Mouse (Mus musculus) MEL (cell line): ENCODE measurements around the gene Ccnd1. TPM values are rescaled to one million over a fixed set of nuclear protein-coding genes. Genes with fewer than 3 reads are reported as not detected.

ENCODE experiments used
- DNase-seq: peaks from one replicate; pipeline ENCODE4 v3.0.0; 2011; ENCODE audit warnings: low read depth, low spot score
- H3K27ac ChIP-seq: 2 replicates; pipeline ENCODE4 v1.5.1; 2012; ENCODE audit warnings: low read depth, mild to moderate bottlenecking, control low read depth, low read length, moderate library complexity; ENCODE audit not compliant: control insufficient read depth
- H3K27me3 ChIP-seq, 2 experiments: fragments of 150-350 bp in 1 of 2; sonication (generic) in 1 of 2; 2 replicates each; pipeline ENCODE4 v1.6.1; 2012; ENCODE audit warnings: low read length in 2 of 2, mild to moderate bottlenecking in 2 of 2, improper control_type of control experiment in 1 of 2, moderate library complexity in 1 of 2; ENCODE audit not compliant: insufficient read depth in 2 of 2, control insufficient read depth in 1 of 2
- H3K36me3 ChIP-seq, 2 experiments: 2 replicates each; pipeline ENCODE4 v1.6.1; 2012 to 2014; ENCODE audit warnings: low read length in 2 of 2, improper control_type of control experiment in 1 of 2, inconsistent platforms in 1 of 2, mild to moderate bottlenecking in 1 of 2; ENCODE audit not compliant: insufficient read depth in 2 of 2, control insufficient read depth in 1 of 2
- H3K4me1 ChIP-seq, 2 experiments: fragments of 150-350 bp in 1 of 2; sonication (generic) in 1 of 2; 2 replicates each; pipeline ENCODE4 v1.6.1; 2012; ENCODE audit warnings: low read length in 2 of 2, improper control_type of control experiment in 1 of 2, mild to moderate bottlenecking in 1 of 2; ENCODE audit not compliant: insufficient read depth in 2 of 2, control insufficient read depth in 1 of 2
- H3K4me3 ChIP-seq, 2 experiments: fragments of 150-350 bp in 1 of 2; sonication (generic) in 1 of 2; 2 replicates each; pipeline ENCODE4 v1.5.1; 2012; ENCODE audit warnings: low read depth in 2 of 2, low read length in 2 of 2, mild to moderate bottlenecking in 2 of 2, moderate library complexity in 2 of 2, control low read depth in 1 of 2, improper control_type of control experiment in 1 of 2; ENCODE audit not compliant: control insufficient read depth in 1 of 2, insufficient read depth in 1 of 2
- H3K79me2 ChIP-seq: 2 replicates; pipeline ENCODE4 v1.6.1; 2012; ENCODE audit warnings: mild to moderate bottlenecking, low read length, moderate library complexity; ENCODE audit not compliant: control insufficient read depth, poor library complexity, insufficient read depth
- H3K9ac ChIP-seq: 2 replicates; pipeline ENCODE4 v1.6.1; 2012; ENCODE audit warnings: low read depth, mild to moderate bottlenecking, control low read depth, low read length, moderate library complexity; ENCODE audit not compliant: control insufficient read depth, poor library complexity, severe bottlenecking
- H3K9me3 ChIP-seq: fragments of 150-350 bp; sonication (generic); replicated peaks from 2 replicates; pipeline ENCODE4 v1.6.1; 2012; ENCODE audit warnings: mild to moderate bottlenecking, low read length, improper control_type of control experiment, moderate library complexity; ENCODE audit not compliant: insufficient read depth
- BHLHE40 ChIP-seq: IDR thresholded peaks from 2 replicates; pipeline ENCODE4 v1.6.1; 2012; ENCODE audit warnings: low read depth, mild to moderate bottlenecking, inconsistent platforms, low read length, improper control_type of control experiment, borderline replicate concordance
- CTCF ChIP-seq, 3 experiments: IDR thresholded peaks in 2 of 3; conservative IDR thresholded peaks in 1 of 3; 2 replicates each; pipeline ENCODE4 v1.5.1; 2011 to 2012; ENCODE audit warnings: low read length in 3 of 3, low read depth in 2 of 3, mild to moderate bottlenecking in 2 of 3, improper control_type of control experiment in 1 of 3, inconsistent platforms in 1 of 3, mixed read lengths in 1 of 3, moderate library complexity in 1 of 3; ENCODE audit not compliant: control insufficient read depth in 1 of 3, insufficient read depth in 1 of 3, poor library complexity in 1 of 3, severe bottlenecking in 1 of 3
- ELF1 ChIP-seq: IDR thresholded peaks from 2 replicates; pipeline ENCODE4 v1.6.1; 2014; ENCODE audit warnings: low read depth, mild to moderate bottlenecking, inconsistent platforms, low read length, improper control_type of control experiment, moderate library complexity
- EP300 ChIP-seq, 2 experiments: IDR thresholded peaks; 2 replicates each; pipeline ENCODE4 v1.6.1; 2011; ENCODE audit warnings: improper control_type of control experiment in 2 of 2, low read length in 2 of 2, low read depth in 1 of 2, mild to moderate bottlenecking in 1 of 2
- ETS1 ChIP-seq: IDR thresholded peaks from 2 replicates; pipeline ENCODE4 v1.6.1; 2012; ENCODE audit warnings: low read depth, mild to moderate bottlenecking, inconsistent platforms, low read length, improper control_type of control experiment, moderate library complexity
- GABPA ChIP-seq: IDR thresholded peaks from 2 replicates; pipeline ENCODE4 v1.6.1; 2012; ENCODE audit warnings: low read depth, mild to moderate bottlenecking, inconsistent platforms, low read length, improper control_type of control experiment, moderate library complexity
- JUND ChIP-seq: IDR thresholded peaks from 2 replicates; pipeline ENCODE4 v1.6.1; 2011; ENCODE audit warnings: low read depth, mild to moderate bottlenecking, improper control_type of control experiment, low read length
- KAT2A ChIP-seq: conservative IDR thresholded peaks from 2 replicates; pipeline ENCODE4 v1.6.1; 2012; ENCODE audit warnings: low read depth, low read length, improper control_type of control experiment, inconsistent platforms
- MYB ChIP-seq: IDR thresholded peaks from 2 replicates; pipeline ENCODE4 v1.6.1; 2011; ENCODE audit warnings: mild to moderate bottlenecking, low read depth, low read length, improper control_type of control experiment
- MYC ChIP-seq: IDR thresholded peaks from 2 replicates; pipeline ENCODE4 v1.6.1; 2011; ENCODE audit warnings: low read depth, mild to moderate bottlenecking, low read length, improper control_type of control experiment, moderate library complexity
- NELFE ChIP-seq: IDR thresholded peaks from 2 replicates; pipeline ENCODE4 v1.6.1; 2011; ENCODE audit warnings: low read depth, low read length, improper control_type of control experiment
- NRF1 ChIP-seq: IDR thresholded peaks from 2 replicates; pipeline ENCODE4 v1.6.1; 2014; ENCODE audit warnings: low read depth, mild to moderate bottlenecking, inconsistent platforms, low read length, improper control_type of control experiment, moderate library complexity; ENCODE audit not compliant: poor library complexity, insufficient read depth, severe bottlenecking
- POLR2AphosphoS2 ChIP-seq: IDR thresholded peaks from 2 replicates; pipeline ENCODE4 v1.6.1; 2011; ENCODE audit warnings: low read length, improper control_type of control experiment
- RAD21 ChIP-seq: IDR thresholded peaks from 2 replicates; pipeline ENCODE4 v1.6.1; 2011; ENCODE audit warnings: mild to moderate bottlenecking, low read depth, low read length, improper control_type of control experiment
- ZC3H11A ChIP-seq: IDR thresholded peaks from 2 replicates; pipeline ENCODE4 v1.6.1; 2012; ENCODE audit warnings: low read depth, mild to moderate bottlenecking, inconsistent platforms, low read length, improper control_type of control experiment
- ZKSCAN1 ChIP-seq: IDR thresholded peaks from 2 replicates; pipeline ENCODE4 v1.6.1; 2012; ENCODE audit warnings: low read depth, mild to moderate bottlenecking, inconsistent platforms, low read length, improper control_type of control experiment, moderate library complexity
- ZNF384 ChIP-seq: IDR thresholded peaks from 2 replicates; pipeline ENCODE4 v1.6.1; 2012; ENCODE audit warnings: low read depth, mild to moderate bottlenecking, inconsistent platforms, low read length, improper control_type of control experiment
- polyA plus RNA-seq, 2 experiments: library from polyadenylated mRNA; stranded (reverse) in 1 of 2; unstranded in 1 of 2; fragments of >175 nt in 1 of 2; fragments of >200 nt in 1 of 2; gene quantifications; 2 replicates each; pipeline versions ENCODE4 v1.2.1 to v1.2.4; 2012; ENCODE audit warnings: low replicate concordance in 2 of 2, low read depth in 1 of 2; ENCODE audit not compliant: insufficient read length in 2 of 2, insufficient read depth in 1 of 2, missing spikeins in 1 of 2
- total RNA-seq: library from RNA; depleted of rRNA; stranded (reverse); fragments of 300-350 nt; gene quantifications from 2 replicates; pipeline ENCODE4 v1.2.3, GENCODE M21; 2012

The Ccnd1 gene
- total and polyA plus RNA-seq, 3 experiments = 0.08 to 0.38 TPM; not detected in 1

DNA sequence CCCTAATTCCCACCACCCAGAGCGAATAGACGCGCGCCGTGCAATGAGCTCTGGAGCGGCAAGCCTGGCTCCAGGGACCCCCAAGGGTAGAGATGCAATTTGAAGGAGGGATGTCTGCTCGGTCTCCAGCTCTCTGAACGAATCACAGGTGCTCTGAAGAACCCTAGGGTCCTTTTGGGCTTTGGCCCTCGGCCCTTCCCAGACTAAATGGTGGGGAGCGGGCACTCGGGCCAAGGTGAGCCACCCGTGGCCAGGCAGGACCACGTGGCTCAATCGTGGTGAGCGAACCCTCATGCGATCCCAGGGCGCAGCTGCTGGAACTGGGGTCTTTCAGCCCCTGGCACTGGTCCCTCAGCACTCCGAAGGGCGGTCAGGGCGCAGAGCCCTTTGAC, 3.0 kb upstream of the Ccnd1 start:
- H3K4me3 ChIP-seq = no peak overlapping the region
- no peaks in the 10 kb centered on the region for H3K36me3 ChIP-seq
- no peaks in the 10 kb centered on the region for H3K27me3 ChIP-seq
- H3K27ac ChIP-seq = no peak overlapping the region
- H3K9me3 ChIP-seq = no peaks in the 10 kb centered on the region
- H3K79me2 ChIP-seq = no peaks in the 10 kb centered on the region
- no peaks in the 10 kb centered on the region for H3K4me1 ChIP-seq
- no peak for TF ChIP-seq ZNF384
- TF ChIP-seq KAT2A = no peak
- TF ChIP-seq JUND = no peak
- no peak for TF ChIP-seq ELF1
- TF ChIP-seq CTCF (IDR thresholded peaks at IDR 0.05 in 2 of 3, conservative IDR thresholded peaks at IDR 0.05 in 1 of 3; ENCODE audit: control insufficient read depth in 1 of 3, insufficient read depth in 1 of 3, low read depth in 2 of 3, low read length in 3 of 3, poor library complexity in 1 of 3, severe bottlenecking in 1 of 3) = no peak
- TF ChIP-seq BHLHE40 = no peak
- no peak overlapping the region for H3K9ac ChIP-seq
- no peak for DNase-seq

DNA sequence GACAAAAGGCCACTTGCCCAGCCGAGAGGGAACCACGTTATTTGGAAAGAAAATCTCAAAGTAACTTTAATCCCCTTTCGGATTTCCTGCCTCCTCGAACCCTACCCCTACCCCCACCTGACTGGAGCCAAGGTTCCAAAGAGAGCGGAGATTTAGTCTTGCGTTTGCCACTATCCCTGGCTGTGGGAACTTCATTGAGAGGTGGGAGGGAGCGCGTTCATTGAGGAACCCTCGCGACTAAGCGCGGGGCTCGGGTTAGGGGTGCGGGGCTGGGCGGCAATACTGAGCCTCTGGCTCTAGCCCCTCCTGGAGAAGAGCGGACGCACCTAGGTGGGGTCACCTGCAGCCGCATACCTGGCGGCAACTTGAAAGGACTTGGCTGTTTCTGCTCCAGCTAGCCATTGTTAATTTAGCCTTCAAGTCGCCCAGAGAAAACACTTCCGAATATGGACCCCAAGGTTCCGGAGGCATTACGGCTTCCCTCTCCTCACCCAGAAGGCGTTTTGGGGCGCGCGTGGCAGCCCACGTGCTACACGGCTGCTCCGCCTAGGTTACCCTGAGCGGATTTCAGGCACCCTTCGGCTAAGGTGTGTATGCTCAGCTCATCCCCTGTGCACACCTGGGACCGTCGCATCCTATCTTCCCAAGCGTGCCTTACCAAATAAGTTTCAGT, 2.5 kb upstream of the Ccnd1 start:
- H3K36me3 ChIP-seq = no peaks in the 10 kb centered on the region
- no peaks in the 10 kb centered on the region for H3K4me1 ChIP-seq
- no peak overlapping the region for H3K9ac ChIP-seq
- H3K9me3 ChIP-seq = no peaks in the 10 kb centered on the region
- H3K27me3 ChIP-seq = no peaks in the 10 kb centered on the region
- no peak overlapping the region for H3K4me3 ChIP-seq
- H3K27ac ChIP-seq = no peak overlapping the region
- TF ChIP-seq ZKSCAN1 = no peak
- TF ChIP-seq ELF1 = no peak
- TF ChIP-seq GABPA = no peak
- TF ChIP-seq CTCF (IDR thresholded peaks at IDR 0.05 in 2 of 3, conservative IDR thresholded peaks at IDR 0.05 in 1 of 3; ENCODE audit: control insufficient read depth in 1 of 3, insufficient read depth in 1 of 3, low read depth in 2 of 3, low read length in 3 of 3, poor library complexity in 1 of 3, severe bottlenecking in 1 of 3) = no peak
- TF ChIP-seq JUND = no peak
- TF ChIP-seq MYB = no peak
- no peak for TF ChIP-seq EP300 (IDR thresholded peaks at IDR 0.05; ENCODE audit: low read depth in 1 of 2, low read length in 2 of 2)
- TF ChIP-seq MYC = no peak
- no peak for TF ChIP-seq NELFE
- TF ChIP-seq ZC3H11A = no peak
- no peak for TF ChIP-seq NRF1
- no peak for TF ChIP-seq POLR2AphosphoS2
- TF ChIP-seq BHLHE40 = no peak
- TF ChIP-seq ZNF384 = no peak
- TF ChIP-seq RAD21 = no peak
- no peak for TF ChIP-seq ETS1
- TF ChIP-seq, all 39 proteins: peak for 0
- H3K79me2 ChIP-seq = no peaks in the 10 kb centered on the region
- no peak for DNase-seq
